Mouse (Mus musculus) cortical plate, adult 2 months (tissue): Measurements from ENCODE around the gene Zmiz1.

ENCODE experiments used
- CTCF ChIP-seq: fragments of 200-500 bp; IDR thresholded peaks from 2 replicates; pipeline ENCODE4 v1.5.1; 2011; ENCODE audit warnings: mild to moderate bottlenecking, control low read depth, low read length; ENCODE audit not compliant: insufficient read depth; ENCODE audit errors: extremely low read depth
- POLR2A ChIP-seq: fragments of 200-500 bp; IDR thresholded peaks from 2 replicates; pipeline ENCODE4 v1.6.1; 2011; ENCODE audit warnings: mild to moderate bottlenecking, low read length, control low read depth; ENCODE audit not compliant: insufficient read depth; ENCODE audit errors: extremely low read depth

DNA sequence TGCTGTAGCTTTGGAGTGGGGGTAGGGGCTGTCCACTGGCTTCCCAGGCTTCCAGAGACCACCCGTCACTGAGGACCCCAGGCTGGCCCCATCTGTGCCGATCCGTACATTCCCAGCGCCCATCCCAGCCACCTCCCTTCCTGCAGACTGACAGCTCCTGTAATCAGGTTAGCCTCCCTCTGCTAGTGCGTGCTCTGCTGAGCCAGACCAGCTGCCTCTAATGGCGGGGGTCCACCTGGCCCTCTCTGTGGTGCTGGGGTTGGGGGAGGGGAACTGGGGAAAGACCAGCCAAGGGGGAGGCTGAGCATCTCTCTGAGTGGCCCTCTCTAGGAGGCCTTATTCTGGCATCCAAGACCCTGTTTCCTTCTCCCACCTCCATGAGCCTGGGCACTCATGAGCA is 53.8 kb downstream of the Zmiz1 start:
- TF ChIP-seq CTCF (no peak), POLR2A (no peak)
